Mouse (Mus musculus) lung, postnatal 0 days (tissue): ENCODE measurements around the gene Nfxl1. TPM values are rescaled to one million over a fixed set of nuclear protein-coding genes. Genes with fewer than 3 reads are reported as not detected.
"Not testable (repeated sequence)": the region's sequence is repeated elsewhere in the genome, so short reads cannot be mapped to it uniquely, and the experiment has no call there.

Experiments
- ATAC-seq: fragments of 200-750 bp; cut with Nextera tagmentation; 2 replicates; pipeline ENCODE4 v1.8.0; 2017; ENCODE audit warnings: moderate library complexity
- DNase-seq: peaks from one replicate; pipeline ENCODE4 v3.0.0-alpha.2; 2016; ENCODE audit warnings: low spot score
- H3K27ac ChIP-seq: fragments of 300-500 bp; sonication (generic); 2 replicates; pipeline ENCODE4 v1.5.1; 2014; ENCODE audit warnings: antibody characterized with exemption, mild to moderate bottlenecking, low read length, mixed read lengths
- H3K27me3 ChIP-seq: fragments of 300-500 bp; sonication (generic); replicated peaks from 2 replicates; pipeline ENCODE4 v1.6.1; 2014; ENCODE audit warnings: low read length, mixed read lengths; ENCODE audit not compliant: insufficient read depth
- H3K36me3 ChIP-seq: fragments of 300-500 bp; sonication (generic); 2 replicates; pipeline ENCODE4 v1.6.1; 2014; ENCODE audit warnings: low read length, mixed read lengths; ENCODE audit not compliant: insufficient read depth
- H3K4me1 ChIP-seq: fragments of 300-500 bp; sonication (generic); 2 replicates; pipeline ENCODE4 v1.6.1; 2014; ENCODE audit warnings: antibody characterized with exemption, low read depth, low read length, mixed read lengths; ENCODE audit not compliant: insufficient read depth
- H3K4me2 ChIP-seq: fragments of 300-500 bp; sonication (generic); replicated peaks from 2 replicates; pipeline ENCODE4 v1.6.1; 2014; ENCODE audit warnings: low read depth, mild to moderate bottlenecking, low read length, moderate library complexity, mixed read lengths
- H3K4me3 ChIP-seq: fragments of 300-500 bp; sonication (generic); 2 replicates; pipeline ENCODE4 v1.5.1; 2014; ENCODE audit warnings: low read depth, low read length
- H3K9ac ChIP-seq: fragments of 300-500 bp; sonication (generic); replicated peaks from 2 replicates; pipeline ENCODE4 v1.6.1; 2014; ENCODE audit warnings: low read depth, mild to moderate bottlenecking
- H3K9me3 ChIP-seq: fragments of 300-500 bp; sonication (generic); 2 replicates; pipeline ENCODE4 v1.6.1; 2016; ENCODE audit warnings: low read length, mixed read lengths
- CTCF ChIP-seq: IDR thresholded peaks from 2 replicates; pipeline ENCODE4 v1.5.1; 2016; ENCODE audit warnings: antibody characterized with exemption, mild to moderate bottlenecking
- EP300 ChIP-seq: IDR thresholded peaks from 2 replicates; pipeline ENCODE4 v1.6.1; 2016; ENCODE audit warnings: antibody characterized with exemption, mild to moderate bottlenecking, control low read depth
- WGBS: fragments of 180-500 bp; shearing (Covaris S2); extraction: QIAGEN DNeasy Blood & Tissue Kit; methylation state at CpG from one replicate; pipeline ENCODE4 v1.1.7; 2014; 5-methylcytosine and 5-hydroxymethylcytosine counted together
- polyA plus RNA-seq: library from polyadenylated mRNA; unstranded; fragments of >200 nt; fragmentation: Nextera tagmentation; extraction: Ambion mirVana; gene quantifications from 2 replicates; pipeline ENCODE4 v1.2.1, GENCODE M21; 2015

Gene Nfxl1
- 9.3 and 9.5 TPM in 2 replicates for polyA plus RNA-seq

- Histone ChIP-seq H3K4me2 (peak within 1 kb of the TSS; percentile 98), H3K27ac (peak within 1 kb of the TSS; percentile 40; the same call in 1 of the 2 replicates), H3K4me1 (no peaks in the 10 kb centered on the region), H3K9ac (peak within 1 kb of the TSS; percentile 85), H3K27me3 (no peaks in the 10 kb centered on the region), H3K36me3 (no peaks in the 10 kb centered on the region; the same call in 1 of the 2 replicates), H3K9me3 (no peaks in the 10 kb centered on the region), H3K4me3 (peak within 1 kb of the TSS; percentile 81)
- peak; percentile 97 for ATAC-seq
- DNase-seq: peak; percentile 99
- under 1% methylated on average over 42 of the region's 42 CpGs for WGBS
- no peak for TF ChIP-seq EP300
- no peak for TF ChIP-seq CTCF
These were observed at the start of gene Nfxl1 for GRCm38 (mm10) chr5:72559544-72560049. TSS of gene Nfxl1 (minus strand) at chr5:72559684.

- Histone ChIP-seq H3K27me3 (no peaks in the 10 kb centered on the region), H3K9ac (no peak overlapping the region), H3K4me3 (no peak overlapping the region), H3K4me1 (no peaks in the 10 kb centered on the region), H3K9me3 (no peaks in the 10 kb centered on the region), H3K36me3 (no peaks in the 10 kb centered on the region), H3K27ac (no peak overlapping the region), H3K4me2 (no peak overlapping the region)
- ATAC-seq (no peak), DNase-seq (no peak)
- TF ChIP-seq CTCF (no peak), EP300 (no peak)
- WGBS: 80% methylated on average over 4 of the region's 4 CpGs
These were observed 43.7 kb upstream of the Nfxl1 start for GRCm38 (mm10) chr5:72603138-72603537.

- no peaks in the 10 kb centered on the region for H3K27me3 ChIP-seq
- H3K27ac ChIP-seq: no peak overlapping the region
- no peaks in the 10 kb centered on the region for H3K36me3 ChIP-seq
- no peak overlapping the region for H3K9ac ChIP-seq
- TF ChIP-seq EP300 (no peak), CTCF (peak; percentile 68)
- DNase-seq: peak; percentile 63
- peak; percentile 44 for ATAC-seq
- H3K9me3 ChIP-seq: no peaks in the 10 kb centered on the region
- WGBS: 12% methylated on average over 5 of the region's 5 CpGs
- H3K4me2 ChIP-seq: no peak overlapping the region
- no peaks in the 10 kb centered on the region for H3K4me1 ChIP-seq
- no peak overlapping the region for H3K4me3 ChIP-seq
These were observed 41.5 kb upstream of the Nfxl1 start for GRCm38 (mm10) chr5:72601006-72601405.

GRCm38 (mm10) chr5:72587192-72587681 is 27.8 kb upstream of the Nfxl1 start, which contains the start of gene Gm5868:
TSS of gene Gm5868 (minus strand) at chr5:72587551.
- Histone ChIP-seq H3K27me3 (no peaks in the 10 kb centered on the region), H3K4me1 (no peaks in the 10 kb centered on the region), H3K9me3 (no peaks in the 10 kb centered on the region), H3K9ac (no peak within 1 kb of the TSS), H3K4me3 (peak within 1 kb of the TSS; percentile 31), H3K4me2 (peak within 1 kb of the TSS; percentile 59), H3K36me3 (no peaks in the 10 kb centered on the region), H3K27ac (no peak within 1 kb of the TSS)
- ATAC-seq (peak; percentile 57; the same call in 1 of the 2 replicates), DNase-seq (peak; percentile 22)
- WGBS: 3% methylated on average over 23 of the region's 38 CpGs
- no peak for TF ChIP-seq EP300
- TF ChIP-seq CTCF: no peak

GRCm38 (mm10) chr5:72586667-72587191 is 27.2 kb upstream of the Nfxl1 start:
- not testable (repeated sequence) for H3K4me1 ChIP-seq, H3K9me3 ChIP-seq, H3K9ac ChIP-seq, H3K27me3 ChIP-seq, H3K36me3 ChIP-seq, DNase-seq, H3K27ac ChIP-seq
- H3K4me2 ChIP-seq: peak overlapping the region; percentile 59
- ATAC-seq: 0 out of 2 replicates have a peak, but pooled peaks have one; percentile 12
- H3K4me3 ChIP-seq: peak overlapping the region; percentile 31
- 44% methylated on average over 25 of the region's 25 CpGs for WGBS

- 55% methylated on average over 7 of the region's 7 CpGs for WGBS
- H3K4me3 ChIP-seq, ATAC-seq: not testable (repeated sequence)
These were observed 26.6 kb upstream of the Nfxl1 start for GRCm38 (mm10) chr5:72586122-72586521.

GRCm38 (mm10) chr5:72580970-72581332 is 21.5 kb upstream of the Nfxl1 start, which contains the start of gene Zar1:
TSS of gene Zar1 (minus strand) at chr5:72581254.
- not testable (repeated sequence) for H3K9ac ChIP-seq, DNase-seq, H3K9me3 ChIP-seq, H3K27me3 ChIP-seq, H3K36me3 ChIP-seq, H3K4me1 ChIP-seq, H3K27ac ChIP-seq, ATAC-seq
- Histone ChIP-seq H3K4me2 (peak within 1 kb of the TSS; percentile 64), H3K4me3 (peak within 1 kb of the TSS; percentile 28)
- 8% methylated on average over 14 of the region's 21 CpGs for WGBS

More at GRCm38 (mm10) chr5:72586122-72586521, 26.6 kb upstream of the Nfxl1 start:
- H3K36me3 ChIP-seq, H3K9me3 ChIP-seq, H3K4me2 ChIP-seq, H3K4me1 ChIP-seq, H3K27ac ChIP-seq, H3K9ac ChIP-seq, DNase-seq, H3K27me3 ChIP-seq: not testable (repeated sequence)
- TF ChIP-seq CTCF: peak; percentile 51

GRCm38 (mm10) chr5:72580088-72580969 is 20.8 kb upstream of the Nfxl1 start:
- peak; percentile 55 for ATAC-seq
- Histone ChIP-seq H3K4me2 (peak overlapping the region; percentile 64), H3K4me3 (peak overlapping the region; percentile 28)
- H3K36me3 ChIP-seq, H3K9ac ChIP-seq, DNase-seq, H3K27ac ChIP-seq, H3K4me1 ChIP-seq, H3K9me3 ChIP-seq, H3K27me3 ChIP-seq: not testable (repeated sequence)
- WGBS: 4% methylated on average over 51 of the region's 73 CpGs
